Comparison of ENCODE assay signal across 11 mouse cellular contexts in the genomic region with DNA sequence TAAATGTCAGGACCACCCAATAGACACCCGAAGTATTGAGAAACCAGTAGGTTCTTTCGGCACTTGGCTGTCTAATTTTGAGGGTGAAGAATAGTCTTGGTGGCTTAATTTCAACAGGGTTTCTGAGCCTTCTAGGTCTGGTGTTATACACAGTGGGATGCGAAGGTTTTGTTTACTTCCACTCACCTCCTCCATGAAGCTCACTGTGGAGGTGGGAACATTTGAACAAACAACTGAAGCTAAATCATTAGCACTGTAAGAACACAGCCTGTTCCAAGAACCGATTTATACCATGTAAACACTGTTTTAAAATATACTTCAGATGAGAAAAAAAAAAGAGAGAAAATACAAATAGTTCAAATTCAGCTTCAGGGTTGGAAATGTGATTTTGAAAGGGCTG.
"Had no signal": no experiment of that assay in that cellular context is flagged by ENCODE, and none has a peak within 500 bp of the region (broad histone marks: within the 10 kb centered on the region; RNA-seq: fewer than 3 reads in every experiment).

No protein-coding gene starts in this region.

- DNase-seq: liver, postnatal 0 days; lung, adult 2 months; lung, postnatal 14 days; lung, postnatal 36 days; right cerebral cortex, postnatal 14 days; thymus, adult 18-20 months; thymus, postnatal 14 days; thymus, postnatal 36 days had no signal

- ATAC-seq: liver, postnatal 0 days; lung, postnatal 0 days; midbrain, embryonic 13.5 days; midbrain, embryonic 15.5 days had no signal
